Mouse (Mus musculus) right cerebral cortex, adult 2 months (tissue): ENCODE data around the gene Strip1.

Experiments used
- DNase-seq, 2 experiments: peaks; one replicate each; pipeline ENCODE4 v3.0.0; 2021 to 2022; ENCODE audit warnings: low spot score in 2 of 2

The Strip1 gene

GRCm38 (mm10) chr3:107591612-107592011, 39.9 kb downstream of the Strip1 start:
- DNase-seq: no peak

- DNase-seq: no peak
Observed at GRCm38 (mm10) chr3:107586504-107586903, 45.0 kb downstream of the Strip1 start.

- no peak for DNase-seq
Observed at GRCm38 (mm10) chr3:107583893-107584292, 47.6 kb downstream of the Strip1 start.

- DNase-seq: no peak
Observed at GRCm38 (mm10) chr3:107582875-107583767, 48.4 kb downstream of the Strip1 start.

GRCm38 (mm10) chr3:107582130-107582874, 49.2 kb downstream of the Strip1 start:
- DNase-seq: no peak

- DNase-seq: no peak
Observed at GRCm38 (mm10) chr3:107581103-107582010, 50.1 kb downstream of the Strip1 start.

GRCm38 (mm10) chr3:107579466-107579865, 52.0 kb downstream of the Strip1 start:
- peak; percentile 69 to 84 for DNase-seq

GRCm38 (mm10) chr3:107577810-107578390, 53.6 kb downstream of the Strip1 start:
- DNase-seq: no peak

- DNase-seq: no peak
Observed at GRCm38 (mm10) chr3:107576807-107577206, 54.7 kb downstream of the Strip1 start.

GRCm38 (mm10) chr3:107571205-107571604, 60.3 kb downstream of the Strip1 start:
- DNase-seq: no peak

- DNase-seq: no peak
Observed at GRCm38 (mm10) chr3:107568721-107569120, 62.8 kb downstream of the Strip1 start.

GRCm38 (mm10) chr3:107567766-107568165, 63.7 kb downstream of the Strip1 start:
- no peak for DNase-seq

- no peak for DNase-seq
Observed at GRCm38 (mm10) chr3:107565331-107565730, 66.2 kb downstream of the Strip1 start.

- DNase-seq: no peak
Observed at GRCm38 (mm10) chr3:107563880-107564279, 67.6 kb downstream of the Strip1 start.

GRCm38 (mm10) chr3:107562591-107562990, 68.9 kb downstream of the Strip1 start:
- DNase-seq: no peak
